Comparison of ENCODE assay signal across 8 mouse cellular contexts in the genomic region with DNA sequence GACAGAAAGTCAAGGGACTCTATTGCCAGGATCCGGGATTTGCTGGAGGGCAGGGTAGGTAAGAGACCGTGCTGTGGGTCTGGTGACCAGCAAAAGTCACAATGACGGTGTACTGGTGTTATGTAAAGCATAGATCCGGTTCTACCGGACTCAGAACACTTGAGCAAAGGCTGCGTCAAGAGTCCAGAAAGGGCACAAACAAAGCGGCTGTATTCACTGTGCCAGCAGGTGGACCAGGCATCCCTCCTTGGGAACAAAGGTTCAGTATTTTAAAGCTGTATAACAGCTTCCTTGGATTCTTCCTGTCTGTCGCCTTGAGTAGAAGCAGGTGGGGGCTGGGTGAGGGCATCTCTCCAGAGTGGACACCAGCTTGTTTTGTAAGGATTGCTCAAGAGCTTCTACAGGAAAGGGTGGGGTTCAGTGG. TPM values are rescaled to one million over a fixed set of nuclear protein-coding genes. Genes with fewer than 3 reads are reported as not detected.
DNase-seq lines count a peak whose midpoint lies in the region; ATAC-seq and TF ChIP-seq lines count a peak whose summit lies in the region.

No protein-coding gene starts in this region.

- peak; percentile 43 for DNase-seq in heart, postnatal 4 days
- no peak for DNase-seq in right cerebral cortex, postnatal 10 days (ENCODE audit: low spot score in 2 of 2)
- DNase-seq in frontal cortex, postnatal 25 days (ENCODE audit: low spot score in 2 of 2): no peak
- no peak for DNase-seq in cerebellum, postnatal 14 days

- no peak for TF ChIP-seq POLR2A in ES-Bruce4 (IDR thresholded peaks at IDR 0.05; ENCODE audit: insufficient read depth, low read length)
- TF ChIP-seq POLR2A in bone marrow macrophage, adult 2 months (IDR thresholded peaks at IDR 0.05; ENCODE audit: borderline replicate concordance, low read depth, low read length): no peak

- H3K9me3 ChIP-seq in ES-Bruce4 (replicated peaks; ENCODE audit: control insufficient read depth, insufficient read depth, low read length, poor library complexity, severe bottlenecking): no peaks in the 10 kb centered on the region
- H3K9me3 ChIP-seq in liver, embryonic 15.5 days (replicated peaks): no peaks in the 10 kb centered on the region
- no peaks in the 10 kb centered on the region for H3K9me3 ChIP-seq in midbrain, embryonic 16.5 days (replicated peaks; ENCODE audit: control insufficient read depth, low read length, poor library complexity, severe bottlenecking)

- H3K4me3 ChIP-seq in ES-Bruce4 (ENCODE audit: low read depth, low read length): peak overlapping the region; percentile 6; the same call in 1 of the 2 replicates
- H3K4me3 ChIP-seq in bone marrow macrophage, adult 2 months (ENCODE audit: insufficient read depth, low read length): peak overlapping the region; percentile 29
- H3K4me3 ChIP-seq in liver, embryonic 15.5 days (replicated peaks): no peak overlapping the region
- H3K4me3 ChIP-seq in midbrain, embryonic 16.5 days (ENCODE audit: low read depth, low read length): no peak overlapping the region

- no peak for TF ChIP-seq CTCF in ES-Bruce4 (IDR thresholded peaks at IDR 0.05; ENCODE audit: low read depth, low read length)
- no peak for TF ChIP-seq CTCF in bone marrow macrophage, adult 2 months (IDR thresholded peaks at IDR 0.05; ENCODE audit: low read depth, low read length)

- peak overlapping the region; percentile 81 for H3K27ac ChIP-seq in ES-Bruce4 (ENCODE audit: insufficient read depth, low read length)
- H3K27ac ChIP-seq in bone marrow macrophage, adult 2 months (ENCODE audit: insufficient read depth, low read depth, low read length): peak overlapping the region; percentile 96
- H3K27ac ChIP-seq in liver, embryonic 15.5 days (replicated peaks): peak overlapping the region; percentile 76
- H3K27ac ChIP-seq in midbrain, embryonic 16.5 days (ENCODE audit: low read length): no peak overlapping the region

- peak; percentile 45; the same call in 1 of the 2 replicates for ATAC-seq in liver, embryonic 15.5 days (ENCODE audit: insufficient read depth)
- no peak for ATAC-seq in midbrain, embryonic 16.5 days

- no peaks in the 10 kb centered on the region for H3K36me3 ChIP-seq in ES-Bruce4 (ENCODE audit: control insufficient read depth, insufficient read depth, low read length, poor library complexity, severe bottlenecking)
- no peaks in the 10 kb centered on the region for H3K36me3 ChIP-seq in liver, embryonic 15.5 days (replicated peaks)
- no peaks in the 10 kb centered on the region for H3K36me3 ChIP-seq in midbrain, embryonic 16.5 days (ENCODE audit: control insufficient read depth, insufficient read depth, low read length)

- peak overlapping the region; percentile 16; the same call in 1 of the 2 replicates for H3K9ac ChIP-seq in ES-Bruce4 (ENCODE audit: low read depth, poor library complexity, severe bottlenecking)
- H3K9ac ChIP-seq in liver, embryonic 15.5 days: no peak overlapping the region
- no peak overlapping the region for H3K9ac ChIP-seq in midbrain, embryonic 16.5 days (ENCODE audit: low read depth, low read length)

- H3K27me3 ChIP-seq in ES-Bruce4 (ENCODE audit: control insufficient read depth, insufficient read depth, low read length, poor library complexity, severe bottlenecking): no peaks in the 10 kb centered on the region
- H3K27me3 ChIP-seq in liver, embryonic 15.5 days: no peaks in the 10 kb centered on the region
- H3K27me3 ChIP-seq in midbrain, embryonic 16.5 days (ENCODE audit: control insufficient read depth, insufficient read depth, low read depth, low read length): no peaks in the 10 kb centered on the region

- TF ChIP-seq EP300 in ES-Bruce4 (IDR thresholded peaks at IDR 0.05; ENCODE audit: insufficient read depth, low read depth, low read length): no peak

- H3K4me2 ChIP-seq in liver, embryonic 15.5 days: peak overlapping the region; percentile 38
- H3K4me2 ChIP-seq in midbrain, embryonic 16.5 days (ENCODE audit: low read length): no peak overlapping the region

- peaks cover 4% of the 10 kb centered on the region for H3K4me1 ChIP-seq in ES-Bruce4 (ENCODE audit: control insufficient read depth, insufficient read depth, low read length)
- H3K4me1 ChIP-seq in bone marrow macrophage, adult 2 months (ENCODE audit: control insufficient read depth, insufficient read depth, low read length): peaks cover 64% of the 10 kb centered on the region
- H3K4me1 ChIP-seq in liver, embryonic 15.5 days (replicated peaks): peaks cover 51% of the 10 kb centered on the region
- H3K4me1 ChIP-seq in midbrain, embryonic 16.5 days (ENCODE audit: control insufficient read depth, insufficient read depth, low read length): no peaks in the 10 kb centered on the region

- WGBS in liver, embryonic 15.5 days (ENCODE audit: insufficient replicate concordance): 50% methylated on average over 8 of the region's 8 CpGs
- 75% methylated on average over 8 of the region's 8 CpGs for WGBS in midbrain, embryonic 16.5 days

RNA-seq across cellular contexts. Expression of gene Rassf3, which starts 22.3 kb away (rescaled TPM):
- polyA plus RNA-seq in ES-Bruce4 (2011; ENCODE audit: insufficient read depth, insufficient read length, low read depth, missing spikeins): 41.7 and 46.6 TPM in 2 replicates
- 59.8 and 65.1 TPM in 2 replicates for polyA plus RNA-seq in bone marrow macrophage, adult 2 months (2012; ENCODE audit: insufficient read depth, insufficient read length, missing spikeins)
- total RNA-seq in heart, postnatal 4 days (2021): 10 to 100 TPM; 82.2 to 85.0 TPM
- 11.3 and 11.9 TPM in 2 replicates for polyA plus RNA-seq in liver, embryonic 15.5 days (2015; fragmentation: Nextera tagmentation; extraction: Ambion mirVana)
- 4.2 and 4.6 TPM in 2 replicates for polyA plus RNA-seq in midbrain, embryonic 16.5 days (2015; fragmentation: Nextera tagmentation; extraction: Ambion mirVana)

Comparison
In these comparisons a context has a peak if more than half of its experiments do, and no peak if none do; other contexts are left out.
1. H3K4me3 ChIP-seq: peak in ES-Bruce4 (single experiment) and bone marrow macrophage, adult 2 months (single experiment); none in liver, embryonic 15.5 days (single experiment) and midbrain, embryonic 16.5 days (single experiment).